Mouse (Mus musculus) kidney, adult 2 months (tissue): Measurements from ENCODE around the gene Gm3646.

Experiments used
- CTCF ChIP-seq: fragments of 200-500 bp; conservative IDR thresholded peaks from 2 replicates; pipeline ENCODE4 v1.5.1; 2011; ENCODE audit warnings: low read depth, mild to moderate bottlenecking, control low read depth, low read length, moderate library complexity, mixed read lengths; ENCODE audit not compliant: insufficient read depth, insufficient read length
- POLR2A ChIP-seq: fragments of 200-500 bp; IDR thresholded peaks from one replicate; pipeline ENCODE4 v1.6.1; 2011; ENCODE audit warnings: low read depth, low read length, control low read depth

GRCm38 (mm10) chr1:39839838-39840237 lies 34.7 kb upstream of the Gm3646 start:
- no peak for TF ChIP-seq POLR2A
- no peak for TF ChIP-seq CTCF
